Mouse (Mus musculus) liver, adult 2 months (tissue): ENCODE measurements around the gene Dnaja3. TPM values are rescaled to one million over a fixed set of nuclear protein-coding genes. Genes with fewer than 3 reads are reported as not detected.
"Not testable (repeated sequence)": the region's sequence is repeated elsewhere in the genome, so short reads cannot be mapped to it uniquely, and the experiment has no call there.

Experiments
- DNase-seq: peaks from one replicate; pipeline ENCODE4 v3.0.0-alpha.2; 2011; ENCODE audit warnings: low read depth, low spot score; ENCODE audit errors: extremely low read depth
- H3K27ac ChIP-seq: fragments of 200-500 bp; replicated peaks from 2 replicates; pipeline ENCODE4 v1.5.1; 2012; ENCODE audit warnings: low read depth, mild to moderate bottlenecking, control low read depth, inconsistent platforms, low read length; ENCODE audit not compliant: insufficient read depth
- H3K27me3 ChIP-seq: fragments of 200-500 bp; 2 replicates; pipeline ENCODE4 v1.6.1; 2012; ENCODE audit warnings: mild to moderate bottlenecking, moderate library complexity, low read length, inconsistent platforms; ENCODE audit not compliant: control insufficient read depth, insufficient read depth
- H3K36me3 ChIP-seq: fragments of 200-500 bp; 2 replicates; pipeline ENCODE4 v1.6.1; 2012; ENCODE audit warnings: low read length, inconsistent platforms; ENCODE audit not compliant: control insufficient read depth, insufficient read depth
- H3K4me1 ChIP-seq: fragments of 200-500 bp; 2 replicates; pipeline ENCODE4 v1.6.1; 2011; ENCODE audit warnings: low read length; ENCODE audit not compliant: control insufficient read depth, insufficient read depth
- H3K4me3 ChIP-seq: fragments of 200-500 bp; 2 replicates; pipeline ENCODE4 v1.5.1; 2011; ENCODE audit warnings: low read depth, mild to moderate bottlenecking, control low read depth, low read length, moderate library complexity; ENCODE audit not compliant: insufficient read depth
- H3K79me2 ChIP-seq: fragments of 200-500 bp; 2 replicates; pipeline ENCODE4 v1.6.1; 2012; ENCODE audit warnings: inconsistent platforms, mild to moderate bottlenecking, low read length, moderate library complexity; ENCODE audit not compliant: control insufficient read depth, insufficient read depth
- H3K9ac ChIP-seq: fragments of 200-500 bp; 2 replicates; pipeline ENCODE4 v1.6.1; 2012; ENCODE audit warnings: low read depth, mild to moderate bottlenecking, control low read depth, inconsistent platforms, low read length
- CTCF ChIP-seq: fragments of 200-500 bp; IDR thresholded peaks from 2 replicates; pipeline ENCODE4 v1.5.1; 2011; ENCODE audit warnings: low read depth, low read length, control low read depth
- POLR2A ChIP-seq: fragments of 200-500 bp; IDR thresholded peaks from 2 replicates; pipeline ENCODE4 v1.6.1; 2011; ENCODE audit warnings: low read length, control low read depth; ENCODE audit not compliant: insufficient read depth; ENCODE audit errors: extremely low read depth
- WGBS: fragments of 180-500 bp; shearing (Covaris S2); methylation state at CpG from one replicate; pipeline ENCODE4 v1.1.7; 2018; 5-methylcytosine and 5-hydroxymethylcytosine counted together
- polyA plus RNA-seq: library from polyadenylated mRNA; depleted of rRNA; stranded (reverse); fragments of >200 nt; gene quantifications from 2 replicates; pipeline ENCODE4 v1.2.3, GENCODE M21; 2012; rRNA removed
- total RNA-seq: library from RNA; depleted of rRNA; stranded (reverse); fragments of >200 nt; gene quantifications from 2 replicates; pipeline ENCODE4 v1.2.3, GENCODE M21; 2014; rRNA removed

Gene Dnaja3
- total and polyA plus RNA-seq, 2 experiments: 37.7 to 76.3 TPM

GRCm38 (mm10) chr16:4742186-4742585, 102.4 kb downstream of the Dnaja3 start:
- WGBS: 97% methylated on average over 1 of the region's 1 CpGs
- Histone ChIP-seq H3K79me2 (peaks cover 24% of the 10 kb centered on the region; the same call in 1 of the 2 replicates), H3K4me3 (no peak overlapping the region), H3K4me1 (peaks cover 8% of the 10 kb centered on the region; the same call in 1 of the 2 replicates), H3K27ac (no peak overlapping the region), H3K36me3 (no peaks in the 10 kb centered on the region; the same call in 1 of the 2 replicates), H3K27me3 (no peaks in the 10 kb centered on the region), H3K9ac (no peak overlapping the region)
- DNase-seq: no peak
- TF ChIP-seq POLR2A: no peak
- TF ChIP-seq CTCF: no peak

GRCm38 (mm10) chr16:4752155-4752554, 112.4 kb downstream of the Dnaja3 start:
- Histone ChIP-seq H3K4me1 (peaks cover 8% of the 10 kb centered on the region), H3K27me3 (no peaks in the 10 kb centered on the region), H3K27ac (no peak overlapping the region), H3K9ac (no peak overlapping the region), H3K36me3 (no peaks in the 10 kb centered on the region), H3K4me3 (no peak overlapping the region), H3K79me2 (no peaks in the 10 kb centered on the region; the same call in 1 of the 2 replicates)
- TF ChIP-seq POLR2A (no peak), CTCF (no peak)
- 88% methylated on average over 3 of the region's 3 CpGs for WGBS
- no peak for DNase-seq

GRCm38 (mm10) chr16:4754045-4754444, 114.3 kb downstream of the Dnaja3 start:
- H3K27ac ChIP-seq: peak overlapping the region; percentile 55

GRCm38 (mm10) chr16:4756660-4757335, 117.0 kb downstream of the Dnaja3 start:
- H3K36me3 ChIP-seq, H3K27me3 ChIP-seq: not testable (repeated sequence)
- peaks cover 12% of the 10 kb centered on the region for H3K4me1 ChIP-seq
- H3K9ac ChIP-seq: peak overlapping the region; percentile 72
- peak overlapping the region; percentile 54 for H3K27ac ChIP-seq
- H3K4me3 ChIP-seq: peak overlapping the region; percentile 66
- DNase-seq: peak; percentile 43
- 7% methylated on average over 37 of the region's 42 CpGs for WGBS
- peaks cover 11% of the 10 kb centered on the region; the same call in 1 of the 2 replicates for H3K79me2 ChIP-seq

More at GRCm38 (mm10) chr16:4754045-4754444, 114.3 kb downstream of the Dnaja3 start:
- Histone ChIP-seq H3K9ac (no peak overlapping the region), H3K36me3 (no peaks in the 10 kb centered on the region), H3K4me1 (peaks cover 12% of the 10 kb centered on the region), H3K27me3 (no peaks in the 10 kb centered on the region), H3K79me2 (peaks cover 2% of the 10 kb centered on the region; the same call in 1 of the 2 replicates), H3K4me3 (no peak overlapping the region)
- TF ChIP-seq CTCF: no peak
- TF ChIP-seq POLR2A: no peak
- 21% methylated on average over 3 of the region's 3 CpGs for WGBS
- DNase-seq: peak; percentile 54

Other genes with a start within 250 kb of the Dnaja3 start
- 23.0 and 24.5 TPM in 2 replicates for gene Adcy9, start 219.5 kb upstream of the Dnaja3 start, total RNA-seq
- 10.0 and 15.0 TPM in 2 replicates for gene Adcy9, start 219.5 kb upstream of the Dnaja3 start, polyA plus RNA-seq
- 2.1 and 2.7 TPM in 2 replicates for gene Srl, start 98.2 kb upstream of the Dnaja3 start, total RNA-seq
- 0.50 and 0.66 TPM in 2 replicates for gene Srl, start 98.2 kb upstream of the Dnaja3 start, polyA plus RNA-seq
- gene Tfap4, start 80.1 kb upstream of the Dnaja3 start, total RNA-seq: 3.2 and 3.8 TPM in 2 replicates
- 2.5 and 2.8 TPM in 2 replicates for gene Tfap4, start 80.1 kb upstream of the Dnaja3 start, polyA plus RNA-seq
- gene Glis2, start 45.3 kb upstream of the Dnaja3 start, total RNA-seq: 0.47 and 0.55 TPM in 2 replicates
- gene Glis2, start 45.3 kb upstream of the Dnaja3 start, polyA plus RNA-seq: 1.7 and 2.5 TPM in 2 replicates
- 36.8 and 41.7 TPM in 2 replicates for gene Pam16, start 15.0 kb upstream of the Dnaja3 start, total RNA-seq
- gene Pam16, start 15.0 kb upstream of the Dnaja3 start, polyA plus RNA-seq: 10.8 and 13.5 TPM in 2 replicates
- 4.0 and 5.1 TPM in 2 replicates for gene Vasn, start within 50 bp of the Dnaja3 start, total RNA-seq
- gene Vasn, start within 50 bp of the Dnaja3 start, polyA plus RNA-seq: 12.6 and 18.0 TPM in 2 replicates
- gene Coro7, start 39.8 kb downstream of the Dnaja3 start, total RNA-seq: 6.1 and 8.5 TPM in 2 replicates
- gene Coro7, start 39.8 kb downstream of the Dnaja3 start, polyA plus RNA-seq: 17.3 and 22.7 TPM in 2 replicates
- 10.0 and 11.2 TPM in 2 replicates for gene Nmral1, start 79.4 kb downstream of the Dnaja3 start, total RNA-seq
- gene Nmral1, start 79.4 kb downstream of the Dnaja3 start, polyA plus RNA-seq: 4.8 and 7.8 TPM in 2 replicates
- gene Hmox2, start 86.4 kb downstream of the Dnaja3 start, total RNA-seq: 40.7 and 52.9 TPM in 2 replicates
- 25.4 and 28.3 TPM in 2 replicates for gene Hmox2, start 86.4 kb downstream of the Dnaja3 start, polyA plus RNA-seq
- 46.2 and 47.4 TPM in 2 replicates for gene Cdip1, start 150.3 kb downstream of the Dnaja3 start, total RNA-seq
- gene Cdip1, start 150.3 kb downstream of the Dnaja3 start, polyA plus RNA-seq: 101 and 116 TPM in 2 replicates
- gene 4930562C15Rik, start 195.4 kb downstream of the Dnaja3 start, total RNA-seq: not detected in 2 replicates
- gene 4930562C15Rik, start 195.4 kb downstream of the Dnaja3 start, polyA plus RNA-seq: not detected in 2 replicates
- gene Ubald1, start 240.3 kb downstream of the Dnaja3 start, total RNA-seq: 4.0 and 7.1 TPM in 2 replicates
- gene Ubald1, start 240.3 kb downstream of the Dnaja3 start, polyA plus RNA-seq: 13.6 and 15.5 TPM in 2 replicates
- 28.2 and 42.8 TPM in 2 replicates for gene Mgrn1, start 246.3 kb downstream of the Dnaja3 start, total RNA-seq
- gene Mgrn1, start 246.3 kb downstream of the Dnaja3 start, polyA plus RNA-seq: 59.0 and 71.0 TPM in 2 replicates